Mouse (Mus musculus): ENCODE measurements around the gene Lrp11.

The Lrp11 gene

DNA sequence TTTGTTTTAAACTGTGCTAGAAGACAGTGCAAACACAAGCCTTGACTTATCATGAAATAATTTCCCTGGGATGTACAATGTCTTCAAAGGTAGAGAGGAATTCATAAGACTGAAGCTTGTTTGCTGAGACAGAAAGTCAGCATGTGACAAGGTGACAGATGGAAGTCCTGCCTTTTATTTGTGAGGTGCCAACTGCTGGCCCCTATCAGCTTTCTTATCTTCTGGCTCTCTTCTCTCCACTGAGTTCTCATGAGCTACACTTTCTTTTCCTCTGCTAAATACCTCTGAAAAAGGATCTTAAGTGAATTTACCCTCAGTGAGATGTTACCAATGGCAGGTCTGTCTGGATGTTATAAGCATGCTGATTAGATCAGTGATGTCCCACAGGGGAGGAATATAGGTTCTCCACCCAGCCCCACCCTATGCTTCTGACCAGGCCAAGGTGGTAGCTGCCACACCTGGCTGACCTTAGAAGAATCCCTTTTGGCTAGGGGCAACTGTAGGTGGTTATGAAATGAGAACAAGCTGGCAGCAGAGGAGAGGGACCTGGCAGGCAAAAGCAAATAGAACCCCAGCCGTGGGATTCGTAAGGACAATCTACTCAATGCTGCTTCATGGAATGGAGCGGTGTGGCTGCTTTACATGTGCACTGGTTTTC is 34.4 kb downstream of the Lrp11 start:
- DNase-seq (ENCODE audit: low spot score) = no peak

DNA sequence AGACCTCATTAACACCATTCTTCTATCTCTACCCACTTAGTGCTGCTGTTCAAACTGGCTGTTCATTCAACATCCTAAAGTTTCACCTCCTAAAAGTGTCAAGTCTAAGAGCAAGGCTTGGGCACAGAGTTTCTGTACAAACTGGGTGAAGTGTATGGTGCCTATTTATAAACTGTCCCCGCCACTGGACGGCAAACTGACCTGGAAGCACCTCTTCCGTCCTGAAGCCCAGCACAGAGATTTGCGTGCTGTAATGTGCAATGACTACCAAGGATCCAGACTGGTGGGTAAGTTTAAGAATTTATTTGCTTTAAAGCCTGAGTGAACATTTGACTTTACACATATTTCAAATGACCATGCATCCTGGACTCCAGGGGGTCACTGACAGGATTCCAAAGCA is 39.5 kb downstream of the Lrp11 start:
- DNase-seq (ENCODE audit: low spot score) = no peak

- no peak for DNase-seq (ENCODE audit: low spot score)
These were observed 40.7 kb downstream of the Lrp11 start for GRCm38 (mm10) chr10:7630286-7630685.

- no peak for DNase-seq (ENCODE audit: low spot score)
These were observed 41.5 kb downstream of the Lrp11 start for GRCm38 (mm10) chr10:7630951-7631720.

- DNase-seq (ENCODE audit: low spot score) = no peak
These were observed 50.8 kb downstream of the Lrp11 start for GRCm38 (mm10) chr10:7640366-7640765.

GRCm38 (mm10) chr10:7645911-7646310 is 56.3 kb downstream of the Lrp11 start:
- no peak for DNase-seq (ENCODE audit: low spot score)

GRCm38 (mm10) chr10:7649059-7649458 is 59.5 kb downstream of the Lrp11 start:
- DNase-seq (ENCODE audit: low spot score) = no peak

- DNase-seq (ENCODE audit: low spot score) = no peak
These were observed 61.5 kb downstream of the Lrp11 start for GRCm38 (mm10) chr10:7651057-7651456.

GRCm38 (mm10) chr10:7662471-7663141 is 73.0 kb downstream of the Lrp11 start:
- DNase-seq (ENCODE audit: low spot score) = peak; percentile 65

DNA sequence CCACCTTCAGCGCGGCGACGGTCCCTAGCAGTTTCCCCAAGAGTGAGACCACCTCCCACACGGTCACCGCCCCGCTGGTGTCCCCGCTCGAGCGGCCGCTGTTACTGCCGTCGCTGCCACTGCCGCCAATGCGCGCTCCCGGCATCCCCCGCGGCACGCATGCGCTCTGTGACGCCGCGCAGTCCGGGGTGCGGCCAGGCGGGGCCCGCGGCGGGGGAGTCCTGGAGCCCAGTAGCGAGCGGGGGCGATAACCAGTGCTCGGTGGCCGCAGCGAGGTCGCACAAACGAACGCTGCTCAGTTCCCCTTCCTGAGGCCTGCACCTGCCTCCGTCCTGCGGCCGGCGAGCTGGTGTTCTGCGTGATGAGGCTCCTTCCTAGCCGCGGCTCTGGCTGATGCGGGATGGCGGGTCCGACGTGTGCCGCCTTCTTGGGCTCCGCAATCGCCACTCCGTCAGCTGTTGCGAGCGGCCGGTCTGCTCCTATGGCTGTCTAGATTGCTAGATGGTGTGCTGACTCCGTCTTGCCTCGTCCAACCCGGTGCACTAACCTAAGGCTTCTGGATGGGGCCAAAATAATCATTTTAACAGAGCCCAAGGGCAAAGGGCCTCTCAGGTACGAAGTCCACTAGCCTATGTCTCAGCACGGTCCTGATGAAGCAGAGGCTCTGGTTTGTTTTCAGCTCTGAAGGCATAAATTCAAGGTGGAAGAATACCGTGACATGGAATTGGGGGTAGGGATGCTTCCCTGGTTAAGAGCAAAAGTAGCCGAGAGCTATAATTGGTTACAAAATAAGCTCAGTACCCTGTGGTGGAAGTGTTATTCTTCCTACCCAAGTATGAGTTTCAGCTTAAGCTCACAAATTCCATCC is 73.8 kb downstream of the Lrp11 start:
- DNase-seq (ENCODE audit: low spot score) = peak; percentile 89

DNA sequence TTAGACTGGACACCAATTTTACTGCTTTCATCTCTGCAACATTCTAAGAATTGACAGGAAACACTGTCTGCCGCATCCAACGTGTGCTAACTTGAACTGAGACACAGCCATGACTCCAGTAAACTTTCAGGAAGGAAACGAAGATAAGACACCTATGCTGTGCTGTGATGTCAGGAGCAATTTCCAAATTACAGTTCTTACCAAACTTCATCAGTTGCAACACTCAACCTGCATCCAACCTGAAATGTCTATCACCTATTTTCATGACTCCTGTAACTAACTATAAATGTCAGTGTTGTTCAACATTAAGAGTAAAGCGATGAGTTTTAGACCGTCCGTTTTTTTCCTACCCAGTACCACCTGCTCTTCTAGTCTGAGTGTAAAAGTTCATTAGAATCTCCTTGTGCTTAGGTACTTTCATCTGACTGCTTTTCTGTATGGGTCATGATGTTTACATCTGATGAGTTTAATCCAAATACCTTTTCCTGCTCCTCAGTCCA is 74.5 kb downstream of the Lrp11 start:
- DNase-seq (ENCODE audit: low spot score) = no peak

- no peak for DNase-seq (ENCODE audit: low spot score)
These were observed 75.3 kb downstream of the Lrp11 start for GRCm38 (mm10) chr10:7664889-7665288.

DNA sequence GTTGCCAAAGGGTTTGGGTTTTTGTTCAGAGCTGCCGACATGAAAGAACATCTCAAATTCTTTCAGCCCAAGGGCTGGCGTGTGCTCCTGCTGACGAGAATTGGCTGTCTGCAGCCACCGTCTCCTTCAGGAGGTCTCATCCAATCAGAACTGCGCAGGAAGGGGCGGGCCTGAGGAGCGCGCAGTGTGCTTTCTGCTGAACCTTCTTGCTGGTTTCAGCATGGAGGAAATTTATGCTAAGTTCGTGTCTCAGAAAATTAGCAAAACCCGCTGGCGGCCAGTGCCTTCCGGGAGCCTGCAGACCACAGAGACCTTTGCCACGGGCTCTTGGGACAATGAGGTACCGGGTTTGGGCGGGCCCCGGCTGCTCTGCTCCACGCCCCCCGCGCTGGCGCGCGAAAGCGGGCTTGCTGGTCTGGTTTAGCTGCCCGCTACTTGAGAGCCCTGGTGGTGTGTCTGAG is 77.8 kb downstream of the Lrp11 start, which contains the start of gene Nup43:
Gene Nup43, plus strand, starts transcription at position 162 of the 461 bp plus-strand sequence.
- peak; percentile 80 for DNase-seq (ENCODE audit: low spot score)

DNA sequence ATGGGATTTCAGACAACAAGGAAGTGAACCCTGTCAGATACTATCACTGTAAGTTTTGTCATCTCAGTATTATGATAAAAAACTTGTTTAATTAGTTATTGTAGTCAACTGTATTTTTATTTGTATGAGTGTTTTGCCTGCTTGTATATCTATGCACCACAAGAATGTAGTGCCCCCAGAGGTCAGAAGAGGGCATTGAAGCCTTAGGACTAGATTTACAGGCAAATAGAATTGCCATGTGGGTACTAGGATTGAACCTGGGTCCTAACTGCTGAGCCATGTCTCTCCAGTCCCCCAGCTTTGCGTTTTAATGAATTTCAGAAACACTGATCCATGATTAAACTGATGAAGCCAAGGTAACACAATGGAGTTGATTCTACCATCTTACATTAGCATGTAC is 84.1 kb downstream of the Lrp11 start:
- no peak for DNase-seq (ENCODE audit: low spot score)

Measured in ovary, postnatal 10 days (tissue).